Mouse (Mus musculus) spleen, postnatal 36 days (tissue): ENCODE measurements at regions not wholly inside any gene's neighbourhood (a gene's known extent, or its start where the extent isn't known, plus 50 kb on each side); places are given as distances from the start of the nearest gene placed in this dataset.
"Not testable (repeated sequence)": the region's sequence is repeated elsewhere in the genome, so short reads cannot be mapped to it uniquely, and the experiment has no call there.

Experiments used
- DNase-seq, 2 experiments: peaks; one replicate each; pipeline ENCODE4 v3.0.0; 2022; ENCODE audit warnings: low spot score in 2 of 2, mixed read lengths in 1 of 2

- DNase-seq, result no peak
Observed at GRCm38 (mm10) chr9:76407549-76407948, 83.9 kb upstream of the Hcrtr2 start.

GRCm38 (mm10) chr9:76401897-76402670 lies 78.4 kb upstream of the Hcrtr2 start:
- DNase-seq, result not testable (repeated sequence)

- no peak for DNase-seq
Observed at GRCm38 (mm10) chr9:76400900-76401299, 77.2 kb upstream of the Hcrtr2 start.

GRCm38 (mm10) chr9:76393763-76394162 lies 70.1 kb upstream of the Hcrtr2 start:
- DNase-seq, result no peak

GRCm38 (mm10) chr9:76390839-76391238 lies 67.2 kb upstream of the Hcrtr2 start:
- DNase-seq, result peak; percentile 5 to 19
